Mouse (Mus musculus) adrenal gland, postnatal 4 days (tissue): Measurements from ENCODE around the gene Cstf2. TPM values are rescaled to one million over a fixed set of nuclear protein-coding genes. Genes with fewer than 3 reads are reported as not detected.

Experiments used
- DNase-seq, 2 experiments: peaks; one replicate each; pipeline ENCODE4 v3.0.0; 2021 to 2022; ENCODE audit warnings: low spot score in 2 of 2, mixed read lengths in 2 of 2
- long read RNA-seq, 2 experiments: library from polyadenylated mRNA; stranded (forward); transcript quantifications; one replicate each; pipeline ENCODE4 v2.0.0; 2021
- microRNA-seq: library from miRNA; unstranded; fragments of <30 nt; microRNA quantifications from one replicate; pipeline ENCODE4 v1.2.0, GENCODE M21; 2021
- total RNA-seq, 2 experiments: library from RNA; stranded (reverse); gene quantifications; 2 replicates each; pipeline ENCODE4 v1.2.3; 2021

Cstf2 gene
- 10 to 100 TPM; 45.2 to 49.4 TPM for total RNA-seq
- long read RNA-seq, experiment 1, full-length matches to known transcripts, result 6 of 9 reads
- long read RNA-seq, experiment 1, partial matches to known transcripts, result 0 of 9 reads
- long read RNA-seq, experiment 1, other reads (novel, unspliced or antisense), result 3 of 9 reads
- long read RNA-seq, experiment 2, full-length matches to known transcripts, result 32 of 48 reads
- long read RNA-seq, experiment 2, partial matches to known transcripts, result 5 of 48 reads
- long read RNA-seq, experiment 2, other reads (novel, unspliced or antisense), result 11 of 48 reads

GRCm38 (mm10) chrX:134058987-134059712 lies at the start of gene Cstf2:
Cstf2 (plus strand) TSS chrX:134059187.
- DNase-seq, result peak; percentile 78 to 82

GRCm38 (mm10) chrX:134019005-134019404 lies 40.0 kb upstream of the Cstf2 start:
- peak in 1 of 2 experiments; percentile 8 for DNase-seq

- DNase-seq, result no peak
Measured at GRCm38 (mm10) chrX:134020664-134021063, 38.3 kb upstream of the Cstf2 start.

- DNase-seq, result no peak
Measured at GRCm38 (mm10) chrX:134048994-134049393, 10.0 kb upstream of the Cstf2 start.

- DNase-seq, result no peak
Measured at GRCm38 (mm10) chrX:134056897-134057296, 2.1 kb upstream of the Cstf2 start.

GRCm38 (mm10) chrX:134058040-134058875 lies 729 bp upstream of the Cstf2 start:
- no peak for DNase-seq

- no peak for DNase-seq
Measured at GRCm38 (mm10) chrX:134059764-134060163, 777 bp downstream of the Cstf2 start.

- DNase-seq, result no peak
Measured at GRCm38 (mm10) chrX:134085453-134085852, 26.5 kb downstream of the Cstf2 start.

- no peak for DNase-seq
Measured at GRCm38 (mm10) chrX:134102641-134103040, 43.7 kb downstream of the Cstf2 start.

- DNase-seq, result no peak
Measured at GRCm38 (mm10) chrX:134111767-134112166, 52.8 kb downstream of the Cstf2 start.

- no peak for DNase-seq
Measured at GRCm38 (mm10) chrX:134116417-134116816, 57.4 kb downstream of the Cstf2 start.

- DNase-seq, result no peak
Measured at GRCm38 (mm10) chrX:134128549-134128948, 69.6 kb downstream of the Cstf2 start.

- no peak for DNase-seq
Measured at GRCm38 (mm10) chrX:134132295-134132694, 73.3 kb downstream of the Cstf2 start.

- no peak for DNase-seq
Measured at GRCm38 (mm10) chrX:134133821-134134220, 74.8 kb downstream of the Cstf2 start.

Small RNAs within 50 kb of the gene (microRNA-seq; reads per million reads assigned to microRNA genes)
- gene Mir3112, result not detected

Other genes starting within 250 kb of the Cstf2 start
- 10 to 100 TPM in 1 of 2 experiments, 1 to 10 TPM in 1; 2.9 to 18.5 TPM for gene Tnmd, start 208.2 kb upstream of the Cstf2 start, total RNA-seq
- 10 to 100 TPM; 52.2 to 57.0 TPM for gene Tspan6, start 160.8 kb upstream of the Cstf2 start, total RNA-seq
- 1 to 10 TPM; 3.9 to 5.3 TPM for gene Srpx2, start 150.8 kb upstream of the Cstf2 start, total RNA-seq
- gene Sytl4, start 77.4 kb upstream of the Cstf2 start, total RNA-seq, result 10 to 100 TPM; 21.2 to 27.9 TPM
- gene Xkrx, start 102.9 kb downstream of the Cstf2 start, total RNA-seq, result 1 to 10 TPM; 2.1 to 2.7 TPM
- gene Arl13a, start 128.3 kb downstream of the Cstf2 start, total RNA-seq, result not detected
- 1 to 10 TPM in 1 of 2 experiments, under 1 TPM in 1; 0.82 to 1.6 TPM for gene Nox1, start 162.8 kb downstream of the Cstf2 start, total RNA-seq
- gene Trmt2b, start 217.8 kb downstream of the Cstf2 start, total RNA-seq, result 10 to 100 TPM; 28.8 to 35.6 TPM
- gene Tmem35a, start 236.0 kb downstream of the Cstf2 start, total RNA-seq, result 100 to 1,000 TPM; 117 to 155 TPM
- gene Cenpi, start 248.9 kb downstream of the Cstf2 start, total RNA-seq, result 10 to 100 TPM in 1 of 2 experiments, 1 to 10 TPM in 1; 9.2 to 10.3 TPM